Mouse (Mus musculus) E14TG2a.4 (cell line): ENCODE results near the gene Ticrr.

Experiments used
- CTCF ChIP-seq: conservative IDR thresholded peaks from 2 replicates; pipeline ENCODE4 v1.5.1; 2014; ENCODE audit warnings: low read length
- POU5F1 ChIP-seq: IDR thresholded peaks from 2 replicates; pipeline ENCODE4 v1.6.1; 2014; ENCODE audit warnings: low read length, borderline replicate concordance

- TF ChIP-seq POU5F1 (no peak), CTCF (no peak)
Observed at GRCm38 (mm10) chr7:79710831-79711230, 50.8 kb downstream of the Ticrr start.
